Mouse (Mus musculus) CH12.LX (cell line): ENCODE results near the gene Tchp. TPM values are rescaled to one million over a fixed set of nuclear protein-coding genes. Genes with fewer than 3 reads are reported as not detected.

Experiments used
- DNase-seq: peaks from one replicate; pipeline ENCODE4 v3.0.0-alpha.2; 2013; ENCODE audit errors: extremely low read depth
- H3K27ac ChIP-seq: 2 replicates; pipeline ENCODE4 v1.5.1; 2012; ENCODE audit warnings: low read depth, mild to moderate bottlenecking, control low read depth, moderate library complexity; ENCODE audit not compliant: insufficient read depth
- H3K27me3 ChIP-seq: replicated peaks from 2 replicates; pipeline ENCODE3; 2012; ENCODE audit warnings: inconsistent platforms
- H3K36me3 ChIP-seq, 2 experiments: replicated peaks in 1 of 2; 2 replicates each; pipeline versions ENCODE3 to v1.6.1; 2012; ENCODE audit warnings: inconsistent platforms in 1 of 2, low read length in 1 of 2, mild to moderate bottlenecking in 1 of 2, mixed read lengths in 1 of 2, moderate library complexity in 1 of 2; ENCODE audit not compliant: control insufficient read depth in 1 of 2, insufficient read depth in 1 of 2
- H3K4me1 ChIP-seq, 2 experiments: 2 replicates each; pipeline ENCODE4 v1.6.1; 2012; ENCODE audit warnings: inconsistent platforms in 1 of 2, moderate library complexity in 1 of 2; ENCODE audit not compliant: insufficient read depth in 2 of 2, control insufficient read depth in 1 of 2
- H3K4me2 ChIP-seq: 2 replicates; pipeline ENCODE4 v1.6.1; 2012; ENCODE audit warnings: low read depth, mild to moderate bottlenecking, control low read depth; ENCODE audit not compliant: poor library complexity, insufficient read depth, severe bottlenecking
- H3K4me3 ChIP-seq, 3 experiments: fragments of 150-350 bp in 1 of 3; sonication (generic) in 1 of 3; replicated peaks in 1 of 3; 2 replicates each; pipeline versions ENCODE3 to v1.5.1; 2011 to 2012; ENCODE audit warnings: low read depth in 2 of 3, low read length in 2 of 3, mild to moderate bottlenecking in 2 of 3, moderate library complexity in 2 of 3, control low read depth in 1 of 3, improper control_type of control experiment in 1 of 3, inconsistent platforms in 1 of 3, mixed read lengths in 1 of 3; ENCODE audit not compliant: poor library complexity in 1 of 3
- H3K79me2 ChIP-seq: replicated peaks from 2 replicates; pipeline ENCODE4 v1.6.1; 2012; ENCODE audit warnings: mild to moderate bottlenecking, moderate library complexity; ENCODE audit not compliant: control insufficient read depth, poor library complexity, insufficient read depth, severe bottlenecking; ENCODE audit errors: extremely low read depth
- H3K9ac ChIP-seq: 2 replicates; pipeline ENCODE4 v1.6.1; 2012; ENCODE audit warnings: low read depth, mild to moderate bottlenecking, control low read depth, moderate library complexity; ENCODE audit not compliant: insufficient read depth
- H3K9me3 ChIP-seq: replicated peaks from 2 replicates; pipeline ENCODE3; 2012; ENCODE audit warnings: low read length, inconsistent platforms, mixed read lengths
- CHD1 ChIP-seq: IDR thresholded peaks from 2 replicates; pipeline ENCODE4 v1.6.1; 2012; ENCODE audit warnings: low read depth, low read length, improper control_type of control experiment, inconsistent platforms
- CTCF ChIP-seq, 2 experiments: IDR thresholded peaks in 1 of 2; conservative IDR thresholded peaks in 1 of 2; 2 replicates each; pipeline ENCODE4 v1.5.1; 2011 to 2012; ENCODE audit warnings: low read depth in 2 of 2, low read length in 2 of 2, improper control_type of control experiment in 1 of 2, inconsistent platforms in 1 of 2, mild to moderate bottlenecking in 1 of 2, moderate library complexity in 1 of 2
- ELF1 ChIP-seq: IDR thresholded peaks from 2 replicates; pipeline ENCODE4 v1.6.1; 2014; ENCODE audit warnings: low read depth, mild to moderate bottlenecking, inconsistent platforms, low read length, improper control_type of control experiment
- JUN ChIP-seq: IDR thresholded peaks from 2 replicates; pipeline ENCODE4 v1.6.1; 2011; ENCODE audit warnings: low read depth, mild to moderate bottlenecking, low read length, improper control_type of control experiment, moderate library complexity; ENCODE audit not compliant: insufficient read depth
- MAFK ChIP-seq: IDR thresholded peaks from 2 replicates; pipeline ENCODE4 v1.6.1; 2011; ENCODE audit warnings: low read length, improper control_type of control experiment; ENCODE audit not compliant: insufficient replicate concordance
- MAZ ChIP-seq: IDR thresholded peaks from 2 replicates; pipeline ENCODE4 v1.6.1; 2012; ENCODE audit warnings: low read depth, mild to moderate bottlenecking, inconsistent platforms, low read length, improper control_type of control experiment, moderate library complexity
- MYC ChIP-seq: IDR thresholded peaks from 2 replicates; pipeline ENCODE4 v1.6.1; 2011; ENCODE audit warnings: low read depth, mild to moderate bottlenecking, improper control_type of control experiment, low read length
- PAX5 ChIP-seq: IDR thresholded peaks from 2 replicates; pipeline ENCODE4 v1.6.1; 2012; ENCODE audit warnings: low read length, inconsistent platforms, mixed read lengths
- POLR2AphosphoS2 ChIP-seq: IDR thresholded peaks from 2 replicates; pipeline ENCODE4 v1.6.1; 2011; ENCODE audit warnings: low read depth, low read length, improper control_type of control experiment
- RAD21 ChIP-seq: IDR thresholded peaks from 2 replicates; pipeline ENCODE4 v1.6.1; 2011; ENCODE audit warnings: low read depth, mild to moderate bottlenecking, low read length, improper control_type of control experiment, moderate library complexity
- SIN3A ChIP-seq: IDR thresholded peaks from 2 replicates; pipeline ENCODE4 v1.6.1; 2012; ENCODE audit warnings: low read length, improper control_type of control experiment, inconsistent platforms
- SMC3 ChIP-seq: IDR thresholded peaks from 2 replicates; pipeline ENCODE4 v1.6.1; 2011; ENCODE audit warnings: low read depth, low read length, improper control_type of control experiment
- TBP ChIP-seq: conservative IDR thresholded peaks from 2 replicates; pipeline ENCODE4 v1.6.1; 2011; ENCODE audit warnings: low read depth, low read length, improper control_type of control experiment
- USF1 ChIP-seq: IDR thresholded peaks from 2 replicates; pipeline ENCODE4 v1.6.1; 2014; ENCODE audit warnings: low read depth, mild to moderate bottlenecking, inconsistent platforms, low read length, improper control_type of control experiment
- ZC3H11A ChIP-seq: IDR thresholded peaks from 2 replicates; pipeline ENCODE4 v1.6.1; 2012; ENCODE audit warnings: low read depth, mild to moderate bottlenecking, inconsistent platforms, low read length, improper control_type of control experiment
- ZMIZ1 ChIP-seq: IDR thresholded peaks from 2 replicates; pipeline ENCODE4 v1.6.1; 2012; ENCODE audit warnings: low read depth, mild to moderate bottlenecking, inconsistent platforms, low read length, improper control_type of control experiment
- ZNF384 ChIP-seq: IDR thresholded peaks from 2 replicates; pipeline ENCODE4 v1.6.1; 2012; ENCODE audit warnings: low read depth, low read length, improper control_type of control experiment, inconsistent platforms
- dilution Hi-C: fragments of 300-500 bp; cut with MboI; formaldehyde crosslinking; loops from 2 replicates; pipeline ENCODE4 v1.14.3; 2020; ENCODE audit warnings: low sequenced_read_pairs; ENCODE audit not compliant: extremely low pct_unique_long_range_greater_than_20kb, extremely low pct_ligation_motif_present
- in situ Hi-C: fragments of 300-500 bp; cut with MboI; formaldehyde crosslinking; loops from 3 replicates; pipeline ENCODE4 v1.14.3; 2019; ENCODE audit warnings: low sequenced_read_pairs, low pct_ligation_motif_present, low pct_unique_long_range_greater_than_20kb, mixed read lengths
- polyA plus RNA-seq: library from polyadenylated mRNA; unstranded; fragments of >175 nt; gene quantifications from 2 replicates; pipeline ENCODE4 v1.2.1, GENCODE M21; 2012; ENCODE audit warnings: low read depth; ENCODE audit not compliant: insufficient read length
- total RNA-seq, 2 experiments: library from RNA; depleted of rRNA; stranded (reverse); fragments of 300-350 nt in 1 of 2; fragments of >200 nt in 1 of 2; gene quantifications; 2 replicates each; pipeline ENCODE4 v1.2.3; 2012 to 2014

The Tchp gene
- total and polyA plus RNA-seq, 3 experiments = 4.3 to 11.6 (median 6.7) TPM

DNA sequence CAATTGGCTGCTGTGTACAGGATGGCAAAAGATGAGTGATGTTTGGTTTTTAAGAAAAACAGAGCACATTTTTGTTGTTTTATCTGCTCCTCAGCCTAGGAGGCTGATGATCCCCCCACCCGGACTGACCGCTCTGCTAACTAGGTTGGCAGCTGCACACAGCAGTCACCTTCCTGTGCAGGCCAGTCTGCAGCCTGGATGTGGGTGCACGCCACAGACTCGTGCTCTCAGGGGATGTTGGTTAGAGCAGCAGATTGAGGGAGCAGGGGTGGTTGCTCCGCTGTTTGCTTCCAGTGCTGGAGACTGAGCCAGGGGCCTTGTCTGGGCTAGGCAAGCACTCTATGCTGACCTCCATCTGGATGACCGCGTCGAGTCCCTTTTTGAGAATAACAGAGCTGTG lies 62.2 kb downstream of the Tchp start:
- Histone ChIP-seq H3K79me2 (peaks cover 61% of the 10 kb centered on the region), H3K4me1 (peaks cover 2 to 39% of the 10 kb centered on the region in 2 experiments; a peak in 3 of 4 replicates), H3K9ac (no peak overlapping the region), H3K4me3 (no peak overlapping the region), H3K27ac (no peak overlapping the region), H3K36me3 (peaks cover 24 to 51% of the 10 kb centered on the region in 2 experiments), H3K27me3 (no peaks in the 10 kb centered on the region), H3K9me3 (no peaks in the 10 kb centered on the region), H3K4me2 (no peak overlapping the region)
- dilution Hi-C loops (no loop called here), in situ Hi-C loops (no loop called here)
- DNase-seq = no peak
- TF ChIP-seq USF1 (no peak), CTCF (conservative IDR thresholded peaks at IDR 0.05 in 1 of 2, IDR thresholded peaks at IDR 0.05 in 1 of 2; ENCODE audit: low read depth in 2 of 2, low read length in 2 of 2) (no peak), CHD1 (no peak), ELF1 (no peak), ZMIZ1 (no peak), RAD21 (no peak), PAX5 (no peak), MAZ (no peak), SMC3 (no peak), JUN (no peak), ZNF384 (no peak), POLR2AphosphoS2 (no peak), TBP (no peak), MAFK (no peak), MYC (no peak)

- no peak for DNase-seq
These were observed 64.2 kb downstream of the Tchp start for GRCm38 (mm10) chr5:114771796-114772195.

More at GRCm38 (mm10) chr5:114771796-114772195, 64.2 kb downstream of the Tchp start:
- Histone ChIP-seq H3K4me3 (peak overlapping the region; percentile 74 to 91 (median 86)), H3K27ac (no peak overlapping the region), H3K4me2 (peak overlapping the region; percentile 98), H3K36me3 (peaks cover 10 to 33% of the 10 kb centered on the region in 2 experiments), H3K4me1 (peaks cover 4 to 37% of the 10 kb centered on the region in 2 experiments), H3K9me3 (no peaks in the 10 kb centered on the region), H3K79me2 (peaks cover 74% of the 10 kb centered on the region), H3K9ac (peak overlapping the region; percentile 82; the same call in 1 of the 2 replicates), H3K27me3 (no peaks in the 10 kb centered on the region)
- dilution Hi-C loops (no loop called here), in situ Hi-C loops (no loop called here)
- TF ChIP-seq SIN3A (no peak), ZC3H11A (no peak)

Other genes starting within 250 kb of the Tchp start
- not detected in 2 replicates for gene Fam222a, start 139.7 kb upstream of the Tchp start, total RNA-seq (2012; rRNA removed)
- not detected in 2 replicates for gene Fam222a, start 139.7 kb upstream of the Tchp start, total RNA-seq (2014; rRNA removed)
- gene Fam222a, start 139.7 kb upstream of the Tchp start, polyA plus RNA-seq = 0.13 and 0.14 TPM in 2 replicates
- gene Trpv4, start 49.3 kb upstream of the Tchp start, total RNA-seq (2012; rRNA removed) = 0.13 TPM in 1 of 2 replicates, not detected in the other
- not detected in 2 replicates for gene Trpv4, start 49.3 kb upstream of the Tchp start, total RNA-seq (2014; rRNA removed)
- gene Trpv4, start 49.3 kb upstream of the Tchp start, polyA plus RNA-seq = 0.22 and 0.24 TPM in 2 replicates
- gene Gltp, start 16.8 kb upstream of the Tchp start, total RNA-seq (2012; rRNA removed) = 25.5 and 28.3 TPM in 2 replicates
- 23.6 and 23.8 TPM in 2 replicates for gene Gltp, start 16.8 kb upstream of the Tchp start, total RNA-seq (2014; rRNA removed)
- 90.4 and 98.4 TPM in 2 replicates for gene Gltp, start 16.8 kb upstream of the Tchp start, polyA plus RNA-seq
- gene Ankrd13a, start 66.9 kb downstream of the Tchp start, total RNA-seq (2012; rRNA removed) = 73.8 and 82.3 TPM in 2 replicates
- 80.8 and 89.4 TPM in 2 replicates for gene Ankrd13a, start 66.9 kb downstream of the Tchp start, total RNA-seq (2014; rRNA removed)
- gene Ankrd13a, start 66.9 kb downstream of the Tchp start, polyA plus RNA-seq = 121 and 123 TPM in 2 replicates
- gene Git2, start 67.8 kb downstream of the Tchp start, total RNA-seq (2012; rRNA removed) = 19.3 and 22.1 TPM in 2 replicates
- 9.4 and 12.3 TPM in 2 replicates for gene Git2, start 67.8 kb downstream of the Tchp start, total RNA-seq (2014; rRNA removed)
- gene Git2, start 67.8 kb downstream of the Tchp start, polyA plus RNA-seq = 25.5 and 29.4 TPM in 2 replicates
- 15.5 and 17.5 TPM in 2 replicates for gene 1500011B03Rik, start 115.7 kb downstream of the Tchp start, total RNA-seq (2012; rRNA removed)
- 39.1 and 39.7 TPM in 2 replicates for gene 1500011B03Rik, start 115.7 kb downstream of the Tchp start, total RNA-seq (2014; rRNA removed)
- 31.4 and 35.5 TPM in 2 replicates for gene 1500011B03Rik, start 115.7 kb downstream of the Tchp start, polyA plus RNA-seq
- gene 4930519G04Rik, start 145.9 kb downstream of the Tchp start, total RNA-seq (2012; rRNA removed) = not detected in 2 replicates
- not detected in 2 replicates for gene 4930519G04Rik, start 145.9 kb downstream of the Tchp start, total RNA-seq (2014; rRNA removed)
- gene 4930519G04Rik, start 145.9 kb downstream of the Tchp start, polyA plus RNA-seq = not detected in 2 replicates
- 0.04 TPM in 1 of 2 replicates, not detected in the other for gene Gm9936, start 150.9 kb downstream of the Tchp start, total RNA-seq (2012; rRNA removed)
- 0.15 and 0.26 TPM in 2 replicates for gene Gm9936, start 150.9 kb downstream of the Tchp start, total RNA-seq (2014; rRNA removed)
- 0.11 TPM in 1 of 2 replicates, not detected in the other for gene Gm9936, start 150.9 kb downstream of the Tchp start, polyA plus RNA-seq
- not detected in 2 replicates for gene Oasl2, start 189.2 kb downstream of the Tchp start, total RNA-seq (2012; rRNA removed)
- gene Oasl2, start 189.2 kb downstream of the Tchp start, total RNA-seq (2014; rRNA removed) = not detected in 2 replicates
- gene Oasl2, start 189.2 kb downstream of the Tchp start, polyA plus RNA-seq = 0.31 and 0.38 TPM in 2 replicates
- not detected in 2 replicates for gene Oasl1, start 215.5 kb downstream of the Tchp start, total RNA-seq (2012; rRNA removed)
- not detected in 2 replicates for gene Oasl1, start 215.5 kb downstream of the Tchp start, total RNA-seq (2014; rRNA removed)
- 0.37 and 0.46 TPM in 2 replicates for gene Oasl1, start 215.5 kb downstream of the Tchp start, polyA plus RNA-seq
- 21.6 TPM in 2 replicates for gene 2210016L21Rik, start 234.4 kb downstream of the Tchp start, total RNA-seq (2012; rRNA removed)
- gene 2210016L21Rik, start 234.4 kb downstream of the Tchp start, total RNA-seq (2014; rRNA removed) = 11.0 and 11.5 TPM in 2 replicates
- 32.5 and 49.1 TPM in 2 replicates for gene 2210016L21Rik, start 234.4 kb downstream of the Tchp start, polyA plus RNA-seq